Mouse (Mus musculus) small intestine, adult 2 months (tissue): ENCODE measurements at regions not wholly inside any gene's neighbourhood (a gene's known extent, or its start where the extent isn't known, plus 50 kb on each side); places are given as distances from the start of the nearest gene placed in this dataset.

Source experiments
- H3K27ac ChIP-seq: fragments of 200-500 bp; 2 replicates; pipeline ENCODE4 v1.5.1; 2012; ENCODE audit warnings: low read depth, low read length, control low read depth, inconsistent platforms; ENCODE audit not compliant: insufficient read depth
- H3K27me3 ChIP-seq: fragments of 200-500 bp; 2 replicates; pipeline ENCODE4 v1.6.1; 2012; ENCODE audit warnings: mild to moderate bottlenecking, moderate library complexity, low read length, inconsistent platforms; ENCODE audit not compliant: control insufficient read depth, insufficient read depth
- H3K36me3 ChIP-seq: fragments of 200-500 bp; 2 replicates; pipeline ENCODE4 v1.6.1; 2012; ENCODE audit warnings: mild to moderate bottlenecking, low read length, control low read depth, inconsistent platforms; ENCODE audit not compliant: control insufficient read depth, insufficient read depth
- H3K4me1 ChIP-seq: fragments of 200-500 bp; 2 replicates; pipeline ENCODE4 v1.6.1; 2012; ENCODE audit warnings: low read length, inconsistent platforms, mixed read lengths; ENCODE audit not compliant: control insufficient read depth, insufficient read depth, insufficient read length
- H3K4me3 ChIP-seq: fragments of 200-500 bp; 2 replicates; pipeline ENCODE4 v1.5.1; 2012; ENCODE audit warnings: low read depth, mild to moderate bottlenecking, control low read depth, inconsistent platforms, low read length, moderate library complexity
- CTCF ChIP-seq: fragments of 200-500 bp; IDR thresholded peaks from 2 replicates; pipeline ENCODE4 v1.5.1; 2012; ENCODE audit warnings: low read depth, mild to moderate bottlenecking, control low read depth, inconsistent platforms, low read length, moderate library complexity, mixed read lengths; ENCODE audit not compliant: insufficient replicate concordance, insufficient read length; ENCODE audit errors: extremely low read depth
- POLR2A ChIP-seq: fragments of 200-500 bp; IDR thresholded peaks from 2 replicates; pipeline ENCODE4 v1.6.1; 2012; ENCODE audit warnings: low read depth, mild to moderate bottlenecking, control low read depth, inconsistent platforms, low read length, moderate library complexity
- WGBS: fragments of 180-500 bp; shearing (Covaris S2); methylation state at CpG from one replicate; pipeline ENCODE4 v1.1.7; 2018; 5-methylcytosine and 5-hydroxymethylcytosine counted together

- Histone ChIP-seq H3K36me3 (no peaks in the 10 kb centered on the region), H3K27me3 (no peaks in the 10 kb centered on the region), H3K27ac (no peak overlapping the region), H3K4me3 (no peak overlapping the region), H3K4me1 (no peaks in the 10 kb centered on the region)
- 93% methylated on average over 9 of the region's 9 CpGs for WGBS
- no peak for TF ChIP-seq POLR2A
- no peak for TF ChIP-seq CTCF
These were observed 209.2 kb upstream of the Hes1 start for GRCm38 (mm10) chr16:29854805-29855565.

GRCm38 (mm10) chr16:29856545-29856944, 207.6 kb upstream of the Hes1 start:
- 96% methylated on average over 1 of the region's 1 CpGs for WGBS
- Histone ChIP-seq H3K27me3 (no peaks in the 10 kb centered on the region), H3K4me3 (no peak overlapping the region), H3K27ac (no peak overlapping the region), H3K4me1 (no peaks in the 10 kb centered on the region), H3K36me3 (no peaks in the 10 kb centered on the region)
- TF ChIP-seq POLR2A (no peak), CTCF (no peak)

- Histone ChIP-seq H3K4me3 (no peak overlapping the region), H3K27ac (no peak overlapping the region), H3K27me3 (no peaks in the 10 kb centered on the region), H3K4me1 (no peaks in the 10 kb centered on the region), H3K36me3 (no peaks in the 10 kb centered on the region)
- WGBS, result 73% methylated on average over 5 of the region's 5 CpGs
- TF ChIP-seq POLR2A, result no peak
- no peak for TF ChIP-seq CTCF
These were observed 205.5 kb upstream of the Hes1 start for GRCm38 (mm10) chr16:29858645-29859044.

- H3K4me3 ChIP-seq, result no peak overlapping the region
- no peaks in the 10 kb centered on the region for H3K4me1 ChIP-seq
- TF ChIP-seq POLR2A (no peak), CTCF (no peak)
- no peak overlapping the region for H3K27ac ChIP-seq
- 27% methylated on average over 6 of the region's 6 CpGs for WGBS
- no peaks in the 10 kb centered on the region for H3K27me3 ChIP-seq
- no peaks in the 10 kb centered on the region for H3K36me3 ChIP-seq
These were observed 203.9 kb upstream of the Hes1 start for GRCm38 (mm10) chr16:29860306-29860705.

- Histone ChIP-seq H3K4me1 (no peaks in the 10 kb centered on the region), H3K36me3 (no peaks in the 10 kb centered on the region), H3K4me3 (no peak overlapping the region), H3K27ac (no peak overlapping the region), H3K27me3 (no peaks in the 10 kb centered on the region)
- whole genome bisulfite sequencing, result 18% methylated on average over 4 of the region's 4 CpGs
- no peak for TF ChIP-seq CTCF
These were observed 203.1 kb upstream of the Hes1 start for GRCm38 (mm10) chr16:29861056-29861455.

- Histone ChIP-seq H3K27ac (no peak overlapping the region), H3K36me3 (no peaks in the 10 kb centered on the region), H3K4me1 (no peaks in the 10 kb centered on the region), H3K27me3 (no peaks in the 10 kb centered on the region), H3K4me3 (no peak overlapping the region)
- TF ChIP-seq CTCF, result no peak
- TF ChIP-seq POLR2A, result no peak
- WGBS, result 70% methylated on average over 17 of the region's 17 CpGs
These were observed 199.0 kb upstream of the Hes1 start for GRCm38 (mm10) chr16:29865075-29865740.

GRCm38 (mm10) chr16:29871395-29871794, 192.8 kb upstream of the Hes1 start:
- H3K4me1 ChIP-seq, result no peaks in the 10 kb centered on the region
- WGBS, result 78% methylated on average over 5 of the region's 5 CpGs
- no peaks in the 10 kb centered on the region for H3K27me3 ChIP-seq
- H3K4me3 ChIP-seq, result no peak overlapping the region
- no peak overlapping the region for H3K27ac ChIP-seq
- no peak for TF ChIP-seq CTCF
- TF ChIP-seq POLR2A, result no peak
- H3K36me3 ChIP-seq, result no peaks in the 10 kb centered on the region
